Mouse (Mus musculus) megakaryocyte-erythroid progenitor cell, adult 5-6 weeks (primary cell): ENCODE results near the gene Ugt1a6b. TPM values are rescaled to one million over a fixed set of nuclear protein-coding genes. Genes with fewer than 3 reads are reported as not detected.
"Not testable (repeated sequence)": the region's sequence is repeated elsewhere in the genome, so short reads cannot be mapped to it uniquely, and the experiment has no call there.

Experiments
- ATAC-seq: replicated peaks from 2 replicates; pipeline ENCODE4 v1.8.0; 2016; ENCODE audit warnings: mild to moderate bottlenecking, inconsistent platforms; ENCODE audit not compliant: severe bottlenecking, poor library complexity, low FRiP score, low TSS enrichment
- total RNA-seq, 2 experiments: library from RNA; stranded (forward) in 1 of 2; stranded (reverse) in 1 of 2; fragments of 200-1000, 215-1000 nt in 1 of 2; fragments of >200 nt in 1 of 2; fragmentation: Nextera tagmentation in 1 of 2; gene quantifications; 2 replicates each; pipeline ENCODE4 v1.2.3; 2014 to 2017

Ugt1a6b gene
- total RNA-seq (2014; fragmentation: Nextera tagmentation) (0.83 and 0.99 TPM in 2 replicates), total RNA-seq (2017) (not detected in 2 replicates)

DNA sequence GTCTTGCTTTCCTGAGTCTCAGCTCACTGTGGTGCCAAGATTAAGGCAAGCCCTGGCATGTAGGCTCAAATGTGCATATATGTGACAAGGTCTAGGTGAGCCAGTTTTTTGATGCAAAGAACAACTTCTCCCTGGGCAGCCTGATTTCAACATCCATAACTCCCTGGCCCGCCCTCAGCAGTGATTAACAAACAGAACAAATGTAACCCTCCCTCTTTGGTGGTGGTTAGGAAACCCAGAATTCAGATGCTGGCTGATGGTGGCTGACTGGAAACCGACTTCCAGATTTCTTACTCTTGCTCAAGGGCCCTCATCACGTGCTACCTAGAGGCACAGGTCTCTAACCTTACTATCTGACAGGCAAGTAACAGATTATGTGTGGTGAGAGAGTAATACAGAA is at the start of gene Ugt1a6b:
Gene Ugt1a6b, plus strand, starts transcription at position 234 of the 400 bp plus-strand sequence.
- peak; percentile 53; the same call in 1 of the 2 replicates for ATAC-seq

DNA sequence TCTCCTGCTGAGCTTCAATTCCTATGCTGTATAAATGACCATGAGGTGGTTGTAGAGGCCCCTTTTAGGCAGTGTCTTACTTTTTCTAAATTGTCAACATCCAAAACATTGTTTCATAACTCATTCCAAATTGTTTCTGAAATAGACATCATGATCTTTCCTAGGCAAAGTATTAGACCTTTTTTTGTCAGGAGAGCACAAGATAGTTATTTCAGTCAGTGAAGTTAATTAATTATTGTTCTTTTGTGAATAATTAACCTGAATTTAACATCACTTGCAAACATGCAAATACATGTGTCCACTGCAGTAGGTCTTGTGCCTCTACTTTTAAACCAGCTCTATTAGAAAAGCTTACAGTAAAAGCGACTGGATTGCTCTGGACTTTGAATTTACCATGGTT is 48.0 kb upstream of the Ugt1a6b start, which contains the start of gene Ugt1a10:
Gene Ugt1a10, plus strand, starts transcription at position 301 of the 400 bp plus-strand sequence.
- ATAC-seq, result no peak

GRCm38 (mm10) chr1:88066472-88067102 is 36.5 kb upstream of the Ugt1a6b start:
- not testable (repeated sequence) for ATAC-seq

DNA sequence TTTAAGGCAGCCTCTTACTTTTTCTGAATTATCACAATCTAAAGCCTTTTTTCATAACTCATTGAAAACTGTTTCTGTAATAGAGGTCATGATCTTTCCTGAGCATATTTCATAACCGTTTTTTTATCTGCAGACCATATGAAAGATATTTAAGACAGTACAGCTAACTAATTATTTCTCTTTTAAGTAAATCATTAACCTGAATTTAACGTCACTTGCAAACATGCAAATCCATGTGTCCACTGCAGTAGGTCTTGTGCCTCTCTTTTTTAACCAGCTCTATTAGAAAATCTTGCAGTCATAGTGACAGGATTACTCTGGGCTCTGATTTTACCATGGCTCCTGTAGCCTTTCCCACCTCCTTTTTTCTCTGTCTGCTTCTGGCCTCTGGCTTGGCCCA is 32.6 kb upstream of the Ugt1a6b start, which contains the start of gene Ugt1a9:
Gene Ugt1a9, plus strand, starts transcription at position 306 of the 400 bp plus-strand sequence.
- ATAC-seq, result no peak

DNA sequence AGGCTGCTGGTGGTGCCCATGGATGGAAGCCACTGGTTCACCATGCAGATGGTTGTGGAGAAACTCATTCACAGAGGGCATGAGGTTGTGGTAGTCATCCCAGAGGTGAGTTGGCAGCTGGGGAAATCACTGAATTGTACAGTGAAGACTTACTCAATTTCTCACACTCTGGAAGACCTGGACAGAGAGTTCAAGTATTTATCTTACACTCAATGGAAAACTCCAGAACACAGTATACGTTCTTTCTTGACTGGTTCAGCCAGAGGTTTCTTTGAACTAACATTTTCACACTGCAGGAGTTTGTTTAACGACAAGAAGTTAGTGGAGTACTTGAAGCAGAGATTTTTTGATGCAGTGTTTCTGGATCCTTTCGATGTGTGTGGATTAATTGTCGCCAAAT is 32.1 kb upstream of the Ugt1a6b start:
- no peak for ATAC-seq

GRCm38 (mm10) chr1:88074471-88074870 is 28.6 kb upstream of the Ugt1a6b start:
- ATAC-seq, result no peak

GRCm38 (mm10) chr1:88077128-88077527 is 25.9 kb upstream of the Ugt1a6b start:
- no peak for ATAC-seq

DNA sequence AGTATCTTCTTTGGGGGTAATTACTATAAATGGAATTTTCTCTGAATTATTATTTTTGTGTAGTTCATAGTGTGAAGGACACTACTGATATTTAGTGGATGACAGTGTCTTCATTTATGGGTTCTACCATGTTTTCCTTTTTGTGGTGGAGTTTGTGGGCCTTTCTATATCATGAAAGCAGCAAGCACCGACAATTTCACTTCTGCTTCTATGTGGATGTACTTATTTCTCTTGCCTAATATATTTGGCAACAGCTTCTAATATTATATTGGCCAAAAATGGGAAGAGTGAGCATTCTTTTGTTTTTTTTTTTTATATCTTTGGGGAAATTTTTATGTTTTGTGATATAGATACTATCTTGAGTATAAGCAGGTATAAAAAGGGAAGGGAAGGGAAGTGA is 21.4 kb upstream of the Ugt1a6b start:
- ATAC-seq, result no peak

DNA sequence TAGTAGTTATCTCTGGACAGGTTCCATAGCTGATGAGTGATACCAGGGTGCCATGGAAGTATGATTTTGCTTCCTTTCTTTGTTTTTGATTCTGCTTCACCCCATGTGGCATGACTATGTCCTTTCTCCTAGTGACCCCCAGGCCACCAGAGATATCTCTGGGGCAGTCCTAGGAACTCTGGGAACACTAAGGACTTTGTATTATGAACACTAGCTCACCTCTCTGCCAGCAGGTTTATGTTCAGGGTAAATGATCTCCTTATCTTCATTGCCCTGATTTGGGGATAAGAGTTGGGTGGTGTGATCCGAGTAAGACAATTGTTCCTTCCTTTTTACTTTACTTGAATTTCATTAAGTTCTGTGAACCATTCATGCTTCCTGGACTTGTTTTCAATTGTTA is 16.9 kb upstream of the Ugt1a6b start:
- ATAC-seq, result no peak

- ATAC-seq, result no peak
These were observed 15.5 kb upstream of the Ugt1a6b start, which contains the start of gene Ugt1a8 for GRCm38 (mm10) chr1:88087513-88087912. Gene Ugt1a8, plus strand, starts transcription at chr1:88087813.

DNA sequence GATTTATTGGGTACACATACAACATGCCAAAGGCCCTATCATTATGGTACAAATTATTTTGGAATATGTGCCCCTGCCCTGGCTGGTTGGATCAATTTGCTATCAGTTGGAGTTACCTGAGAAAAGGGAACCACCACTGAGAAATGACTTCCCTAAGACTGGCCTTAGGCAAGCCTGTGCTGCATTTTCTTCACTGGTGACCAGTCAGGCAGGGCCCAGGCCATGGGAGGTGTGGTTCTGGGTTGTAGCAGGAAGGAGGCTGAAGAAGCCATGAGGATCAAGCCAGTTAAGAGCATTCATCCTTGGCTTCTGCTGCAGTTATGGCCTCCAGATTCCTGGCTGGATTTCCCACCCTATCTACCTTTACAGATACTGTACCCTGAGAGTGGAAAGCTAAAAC is 10.7 kb upstream of the Ugt1a6b start:
- no peak for ATAC-seq

DNA sequence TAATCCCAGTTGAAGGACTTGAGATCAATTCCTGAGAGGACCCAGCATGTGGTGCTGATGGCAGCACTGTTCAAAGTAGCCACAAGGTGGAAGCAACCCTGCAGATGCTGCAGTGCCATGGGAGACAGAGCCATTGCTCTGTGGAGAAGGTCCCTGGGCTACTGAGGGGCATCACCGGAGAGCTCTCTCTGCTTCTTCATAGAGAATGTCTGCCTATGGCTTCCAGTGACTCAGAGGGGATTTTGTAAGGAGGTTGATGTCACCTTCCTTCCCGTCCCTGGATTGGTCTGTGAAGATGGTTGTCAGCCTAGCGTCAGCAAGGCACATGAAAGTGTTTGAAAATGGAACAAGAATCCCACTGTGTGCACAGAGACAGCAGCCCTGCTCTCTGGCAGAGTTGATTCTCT is 8.8 kb upstream of the Ugt1a6b start:
- ATAC-seq, result peak; percentile 75

DNA sequence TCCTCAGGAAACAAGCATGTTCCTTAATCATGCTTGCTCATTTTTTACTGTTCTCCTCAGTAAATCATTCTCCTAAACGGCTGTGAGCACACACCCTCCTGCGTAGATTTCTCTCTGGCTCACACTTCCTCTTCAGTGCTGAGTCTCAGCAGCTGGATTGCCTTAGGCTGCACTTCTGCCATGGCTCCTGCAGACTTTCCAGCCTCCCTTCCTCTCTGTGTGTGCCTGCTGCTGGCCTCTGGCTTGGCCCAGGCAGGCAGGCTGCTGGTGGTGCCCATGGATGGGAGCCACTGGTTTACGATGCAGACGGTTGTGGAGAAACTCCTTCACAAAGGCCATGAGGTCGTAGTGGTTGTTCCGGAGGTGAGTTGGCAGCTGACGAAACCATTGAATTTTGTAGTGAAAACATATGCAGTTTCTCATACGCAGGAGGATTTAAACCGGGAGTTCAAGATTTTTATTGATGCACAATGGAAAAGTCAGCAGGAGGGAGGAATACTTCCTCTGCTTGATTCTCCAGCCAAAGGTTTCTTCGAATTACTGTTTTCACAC is 8.0 kb upstream of the Ugt1a6b start, which contains the start of gene Ugt1a7c:
Gene Ugt1a7c, plus strand, starts transcription at position 122 of the 552 bp plus-strand sequence.
- 0 out of 2 replicates have a peak, but pooled peaks have one; percentile 50 for ATAC-seq

DNA sequence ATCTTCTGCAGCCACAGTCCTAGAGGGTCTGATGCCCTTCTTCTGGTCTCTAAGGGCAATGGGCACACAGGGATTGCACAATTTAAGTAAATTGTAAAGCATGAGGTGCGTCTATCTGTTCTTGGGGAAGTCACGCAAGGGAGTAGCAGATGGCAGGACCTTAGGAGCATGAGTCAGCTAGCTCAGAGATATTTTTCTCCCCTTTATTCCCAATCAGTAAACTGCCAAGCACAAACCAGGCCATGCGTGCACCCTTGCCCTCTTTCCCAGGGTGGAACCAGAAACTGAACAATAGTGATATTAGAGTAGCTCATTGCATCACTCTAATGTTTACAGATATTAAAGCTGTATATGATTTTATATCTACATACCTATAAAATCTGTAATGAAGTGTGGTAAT is 4.5 kb upstream of the Ugt1a6b start:
- not testable (repeated sequence) for ATAC-seq

DNA sequence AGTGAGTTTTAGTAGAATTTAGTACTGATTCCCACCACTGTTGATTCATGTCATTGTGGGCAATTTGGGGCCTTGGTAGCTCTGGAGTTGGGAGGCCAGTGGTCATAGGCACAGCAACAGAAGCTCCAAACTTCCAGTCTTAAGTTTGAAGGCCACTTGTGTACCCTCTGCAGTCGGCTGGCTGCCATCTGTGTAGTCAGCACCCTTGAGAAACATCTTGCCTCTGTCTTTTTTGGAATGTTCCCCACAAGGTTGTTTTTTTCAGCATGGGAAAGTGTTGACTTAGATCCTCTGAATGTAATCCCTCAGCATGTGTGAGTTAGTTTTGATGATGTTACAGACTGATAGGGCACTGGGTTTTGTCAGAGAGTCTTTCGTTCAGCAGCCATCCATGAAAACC is 3.4 kb upstream of the Ugt1a6b start:
- not testable (repeated sequence) for ATAC-seq

DNA sequence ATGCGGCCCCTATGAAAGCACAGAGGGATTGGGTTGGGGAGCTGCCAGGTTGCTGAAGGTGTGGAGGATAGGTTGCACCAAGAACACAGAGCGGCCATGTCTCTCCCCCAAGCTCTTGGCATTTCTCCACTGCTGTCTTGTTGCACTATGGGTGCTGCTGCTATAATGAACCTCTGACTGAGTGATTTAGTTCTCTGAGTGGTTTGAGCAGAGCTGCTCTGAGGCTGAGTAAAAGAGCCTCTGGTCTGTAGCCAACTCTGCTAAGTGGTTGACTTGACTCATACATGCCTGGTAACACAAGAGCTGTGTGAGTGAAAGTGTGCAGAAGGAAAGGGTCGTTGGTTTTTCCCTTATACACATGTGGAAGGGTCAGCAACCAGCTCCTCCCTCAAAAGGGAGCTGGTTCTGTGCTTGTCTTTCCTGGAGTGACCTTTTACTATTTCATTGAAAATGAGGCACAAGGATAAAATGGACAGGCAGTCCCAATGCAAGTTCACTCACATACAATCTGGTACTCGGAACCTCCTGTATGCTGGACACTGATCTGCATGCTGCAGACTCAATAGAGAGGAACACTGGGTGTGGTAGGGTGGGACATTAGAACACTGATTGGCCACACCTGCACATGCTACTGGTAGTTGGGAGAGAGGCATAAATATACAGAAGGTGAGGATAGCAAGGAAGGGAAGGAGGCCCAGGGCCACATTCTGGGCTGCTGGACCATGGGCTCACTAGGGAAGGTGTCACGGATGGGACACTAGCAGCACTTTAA is 831 bp downstream of the Ugt1a6b start:
- peak; percentile 35; the same call in 1 of the 2 replicates for ATAC-seq

- no peak for ATAC-seq
These were observed 1.8 kb downstream of the Ugt1a6b start for GRCm38 (mm10) chr1:88104667-88105430.

GRCm38 (mm10) chr1:88105656-88106055 is 2.6 kb downstream of the Ugt1a6b start:
- no peak for ATAC-seq

- peak; percentile 88 for ATAC-seq
These were observed 6.0 kb downstream of the Ugt1a6b start for GRCm38 (mm10) chr1:88109027-88109557.
